Mouse (Mus musculus) brain, embryonic 18.5 days (tissue): ENCODE results near the gene Scn2b.
A peak's percentile ranks its signal among the peaks of the same experiment; 100 is the strongest.

Experiments used
- DNase-seq: peaks from one replicate; pipeline ENCODE4 v3.0.0-alpha.2; 2012; ENCODE audit warnings: low read depth, low spot score

Gene Scn2b

GRCm38 (mm10) chr9:45119954-45120530, 2.5 kb downstream of the Scn2b start:
- no peak for DNase-seq

GRCm38 (mm10) chr9:45120567-45120966, 3.0 kb downstream of the Scn2b start:
- no peak for DNase-seq

- no peak for DNase-seq
Observed at GRCm38 (mm10) chr9:45121001-45121400, 3.4 kb downstream of the Scn2b start.

- DNase-seq = peak; percentile 57
Observed at GRCm38 (mm10) chr9:45121769-45122168, 4.2 kb downstream of the Scn2b start.

- no peak for DNase-seq
Observed at GRCm38 (mm10) chr9:45122209-45122761, 4.7 kb downstream of the Scn2b start.

GRCm38 (mm10) chr9:45125211-45125610, 7.6 kb downstream of the Scn2b start:
- DNase-seq = no peak

- DNase-seq = no peak
Observed at GRCm38 (mm10) chr9:45126941-45127340, 9.4 kb downstream of the Scn2b start.

- DNase-seq = no peak
Observed at GRCm38 (mm10) chr9:45130119-45130518, 12.5 kb downstream of the Scn2b start.

GRCm38 (mm10) chr9:45133484-45134310, 16.1 kb downstream of the Scn2b start:
- no peak for DNase-seq

GRCm38 (mm10) chr9:45136442-45137169, 19.0 kb downstream of the Scn2b start:
- no peak for DNase-seq

GRCm38 (mm10) chr9:45138191-45139032, 20.8 kb downstream of the Scn2b start, which contains the start of gene Scn4b:
Scn4b (plus strand) TSS chr9:45138395.
- DNase-seq = no peak

GRCm38 (mm10) chr9:45139082-45139481, 21.5 kb downstream of the Scn2b start:
- DNase-seq = no peak

GRCm38 (mm10) chr9:45140945-45141344, 23.4 kb downstream of the Scn2b start:
- DNase-seq = no peak

- no peak for DNase-seq
Observed at GRCm38 (mm10) chr9:45142686-45143085, 25.1 kb downstream of the Scn2b start.

- no peak for DNase-seq
Observed at GRCm38 (mm10) chr9:45145533-45146266, 28.1 kb downstream of the Scn2b start.

GRCm38 (mm10) chr9:45146267-45146597, 28.6 kb downstream of the Scn2b start:
- peak; percentile 37 for DNase-seq

- no peak for DNase-seq
Observed at GRCm38 (mm10) chr9:45150933-45151332, 33.4 kb downstream of the Scn2b start.

- no peak for DNase-seq
Observed at GRCm38 (mm10) chr9:45153361-45153760, 35.8 kb downstream of the Scn2b start.

GRCm38 (mm10) chr9:45167903-45168302, 50.3 kb downstream of the Scn2b start:
- no peak for DNase-seq

GRCm38 (mm10) chr9:45170150-45170549, 52.6 kb downstream of the Scn2b start:
- no peak for DNase-seq
